Mouse (Mus musculus) thymus, adult 2 months (tissue): Measurements from ENCODE around the gene 4930503B20Rik. TPM values are rescaled to one million over a fixed set of nuclear protein-coding genes. Genes with fewer than 3 reads are reported as not detected.
A peak's percentile ranks its signal among the peaks of the same experiment; 100 is the strongest.

ENCODE experiments used
- DNase-seq: peaks from one replicate; pipeline ENCODE4 v3.0.0; 2021
- H3K27ac ChIP-seq: fragments of 200-500 bp; 2 replicates; pipeline ENCODE4 v1.5.1; 2012; ENCODE audit warnings: low read length, control low read depth; ENCODE audit not compliant: control insufficient read depth, insufficient read depth
- H3K27me3 ChIP-seq: fragments of 200-500 bp; 2 replicates; pipeline ENCODE4 v1.6.1; 2012; ENCODE audit warnings: mild to moderate bottlenecking, low read length, moderate library complexity, mixed read lengths; ENCODE audit not compliant: control insufficient read depth, insufficient read depth
- H3K36me3 ChIP-seq: fragments of 200-500 bp; 2 replicates; pipeline ENCODE4 v1.6.1; 2012; ENCODE audit warnings: mild to moderate bottlenecking, low read length, moderate library complexity; ENCODE audit not compliant: control insufficient read depth, insufficient read depth
- H3K4me1 ChIP-seq: fragments of 200-500 bp; replicated peaks from 2 replicates; pipeline ENCODE4 v1.6.1; 2012; ENCODE audit warnings: low read length; ENCODE audit not compliant: control insufficient read depth, insufficient read depth
- H3K4me3 ChIP-seq: fragments of 200-500 bp; 2 replicates; pipeline ENCODE4 v1.5.1; 2012; ENCODE audit warnings: mild to moderate bottlenecking, low read length, control low read depth, moderate library complexity; ENCODE audit not compliant: control insufficient read depth, insufficient read depth
- CTCF ChIP-seq: fragments of 200-500 bp; IDR thresholded peaks from 2 replicates; pipeline ENCODE4 v1.5.1; 2012; ENCODE audit warnings: mild to moderate bottlenecking, control low read depth, low read length, moderate library complexity, borderline replicate concordance; ENCODE audit not compliant: control insufficient read depth, poor library complexity, insufficient read depth; ENCODE audit errors: extremely low read depth
- POLR2A ChIP-seq: fragments of 200-500 bp; IDR thresholded peaks from 2 replicates; pipeline ENCODE4 v1.6.1; 2012; ENCODE audit warnings: mild to moderate bottlenecking, low read length, control low read depth, moderate library complexity; ENCODE audit not compliant: control insufficient read depth, poor library complexity, insufficient read depth; ENCODE audit errors: extremely low read depth
- WGBS: fragments of 180-500 bp; shearing (Covaris S2); methylation state at CpG from one replicate; pipeline ENCODE4 v1.1.7; 2018; 5-methylcytosine and 5-hydroxymethylcytosine counted together
- polyA plus RNA-seq: library from polyadenylated mRNA; depleted of rRNA; stranded (reverse); fragments of >200 nt; gene quantifications from 2 replicates; pipeline ENCODE4 v1.2.3, GENCODE M21; 2012

The 4930503B20Rik gene
- polyA plus RNA-seq, 1 experiment = 0.05 TPM

GRCm38 (mm10) chr3:146684811-146685675 lies 33.9 kb upstream of the 4930503B20Rik start, which contains the start of gene Samd13:
Samd13 (minus strand) TSS chr3:146685592.
- TF ChIP-seq CTCF (peak; percentile 22; the same call in 1 of the 2 replicates), POLR2A (0 out of 2 replicates have a peak, but pooled peaks have one; percentile 14)
- peak; percentile 69 for DNase-seq
- Histone ChIP-seq H3K27ac (peak within 1 kb of the TSS; percentile 27; the same call in 1 of the 2 replicates), H3K4me1 (peaks cover 20% of the 10 kb centered on the region), H3K27me3 (no peaks in the 10 kb centered on the region), H3K4me3 (peak within 1 kb of the TSS; percentile 52), H3K36me3 (no peaks in the 10 kb centered on the region)
- WGBS = 8% methylated on average over 50 of the region's 50 CpGs

DNA sequence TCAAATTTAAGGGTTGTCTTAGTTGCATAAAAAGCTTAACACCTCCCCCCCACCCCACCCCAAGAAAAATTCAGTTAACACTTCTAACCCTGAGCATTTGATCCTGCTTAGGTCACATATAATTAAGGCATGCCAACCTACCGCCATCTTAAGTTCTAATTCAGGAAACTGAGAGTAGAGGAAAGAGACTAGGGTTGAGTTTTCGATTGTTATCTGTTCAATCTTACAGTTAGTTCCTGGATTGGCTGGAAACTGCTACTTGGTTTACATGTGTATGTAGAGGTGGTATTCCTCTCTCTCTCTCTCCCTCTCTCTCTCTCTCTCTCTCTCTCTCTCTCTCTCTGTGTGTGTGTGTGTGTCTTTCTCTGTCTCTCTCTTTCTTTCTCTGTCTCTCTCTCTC lies 32.0 kb upstream of the 4930503B20Rik start:
- 18% methylated on average over 2 of the region's 2 CpGs for WGBS
- TF ChIP-seq POLR2A (no peak), CTCF (no peak)
- Histone ChIP-seq H3K36me3 (no peaks in the 10 kb centered on the region), H3K4me3 (no peak overlapping the region), H3K27me3 (no peaks in the 10 kb centered on the region), H3K27ac (no peak overlapping the region), H3K4me1 (peaks cover 20% of the 10 kb centered on the region)
- no peak for DNase-seq

GRCm38 (mm10) chr3:146682140-146682651 lies 31.1 kb upstream of the 4930503B20Rik start:
- 9% methylated on average over 13 of the region's 13 CpGs for WGBS
- H3K4me3 ChIP-seq = peak overlapping the region; percentile 13; the same call in 1 of the 2 replicates
- no peaks in the 10 kb centered on the region for H3K36me3 ChIP-seq
- H3K27me3 ChIP-seq = no peaks in the 10 kb centered on the region
- H3K4me1 ChIP-seq = peaks cover 20% of the 10 kb centered on the region
- H3K27ac ChIP-seq = 0 out of 2 replicates have a peak overlapping the region, but pooled peaks have one; percentile 50
- DNase-seq = peak; percentile 44
- no peak for TF ChIP-seq CTCF
- no peak for TF ChIP-seq POLR2A

- Histone ChIP-seq H3K27me3 (no peaks in the 10 kb centered on the region), H3K4me3 (peak overlapping the region; percentile 10), H3K27ac (no peak overlapping the region), H3K36me3 (no peaks in the 10 kb centered on the region), H3K4me1 (peaks cover 20% of the 10 kb centered on the region)
- DNase-seq = no peak
- TF ChIP-seq CTCF (no peak), POLR2A (no peak)
- 17% methylated on average over 8 of the region's 8 CpGs for WGBS
Measured at GRCm38 (mm10) chr3:146681696-146682095, 30.6 kb upstream of the 4930503B20Rik start.

DNA sequence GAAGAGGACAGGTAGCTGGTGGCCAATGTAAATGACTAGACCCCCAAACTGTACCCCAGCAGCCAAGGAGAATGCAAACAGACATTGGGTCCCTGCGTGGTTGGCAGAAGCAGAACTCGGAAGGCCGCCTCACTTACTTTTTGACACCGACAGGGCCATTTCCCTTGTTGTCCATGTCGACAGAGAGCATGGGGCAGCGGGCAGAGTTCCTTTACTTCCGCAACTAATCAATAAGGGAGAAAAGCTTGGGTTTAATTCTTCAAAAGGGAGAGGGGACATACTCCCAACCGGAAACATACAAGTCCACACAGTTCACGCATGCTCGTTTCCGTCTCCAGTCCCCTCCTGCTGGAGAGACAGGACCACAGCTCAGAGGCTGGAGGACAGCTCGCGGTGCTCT lies 29.5 kb upstream of the 4930503B20Rik start:
- Histone ChIP-seq H3K27me3 (no peaks in the 10 kb centered on the region), H3K36me3 (no peaks in the 10 kb centered on the region), H3K4me1 (peaks cover 13% of the 10 kb centered on the region), H3K27ac (no peak overlapping the region), H3K4me3 (no peak overlapping the region)
- DNase-seq = no peak
- 96% methylated on average over 13 of the region's 13 CpGs for WGBS
- no peak for TF ChIP-seq CTCF
- no peak for TF ChIP-seq POLR2A

DNA sequence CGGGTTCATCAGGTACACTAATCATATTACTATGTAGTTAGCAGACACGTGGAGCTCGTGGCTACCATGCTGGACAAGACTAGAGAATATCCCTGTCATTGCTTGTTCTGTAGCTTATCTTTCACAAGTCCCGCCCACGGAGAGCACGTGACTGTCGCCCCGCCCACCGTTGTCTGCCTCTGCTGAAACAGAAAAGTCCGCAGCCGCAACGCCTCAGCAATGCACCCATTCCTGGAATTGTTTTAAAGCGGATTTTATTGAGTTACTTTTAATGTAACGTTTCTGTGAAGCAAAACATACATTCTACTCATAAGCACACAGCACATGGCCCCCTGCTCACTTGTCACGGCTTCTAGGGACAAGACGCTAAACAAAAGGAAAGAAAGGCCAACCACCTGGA lies 28.5 kb upstream of the 4930503B20Rik start:
- H3K4me1 ChIP-seq = peaks cover 7% of the 10 kb centered on the region
- TF ChIP-seq CTCF (no peak), POLR2A (no peak)
- WGBS = 97% methylated on average over 16 of the region's 16 CpGs
- H3K4me3 ChIP-seq = no peak overlapping the region
- H3K36me3 ChIP-seq = no peaks in the 10 kb centered on the region
- no peak for DNase-seq
- no peaks in the 10 kb centered on the region for H3K27me3 ChIP-seq
- H3K27ac ChIP-seq = no peak overlapping the region

DNA sequence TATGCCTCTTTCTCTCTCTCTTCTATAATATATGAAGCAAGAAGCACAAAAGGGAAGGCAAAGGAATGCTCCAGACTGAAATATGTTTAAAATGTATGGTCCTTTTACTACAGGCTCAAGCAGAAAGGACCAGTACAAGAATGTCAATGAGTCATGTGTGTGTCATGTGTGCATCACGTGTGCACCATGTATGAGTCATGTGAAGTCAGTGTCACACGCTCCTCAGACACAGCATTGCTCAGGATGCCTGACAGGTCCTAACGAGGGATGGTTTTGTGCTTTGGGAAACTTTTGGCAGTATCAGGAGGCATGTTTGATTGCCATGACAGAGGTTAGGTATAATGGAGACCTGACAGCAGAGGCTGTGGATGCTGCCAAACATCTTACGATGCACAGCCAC lies 25.1 kb upstream of the 4930503B20Rik start:
- DNase-seq = no peak
- Histone ChIP-seq H3K36me3 (no peaks in the 10 kb centered on the region), H3K4me3 (no peak overlapping the region), H3K4me1 (no peaks in the 10 kb centered on the region), H3K27ac (no peak overlapping the region), H3K27me3 (no peaks in the 10 kb centered on the region)
- 91% methylated on average over 4 of the region's 4 CpGs for WGBS
- TF ChIP-seq CTCF = no peak
- no peak for TF ChIP-seq POLR2A
